Mouse (Mus musculus) forebrain, embryonic 15.5 days (tissue): ENCODE measurements around the gene Ccdc27. TPM values are rescaled to one million over a fixed set of nuclear protein-coding genes. Genes with fewer than 3 reads are reported as not detected.

Source experiments
- ATAC-seq: fragments of 200-750 bp; cut with Nextera tagmentation; replicated peaks from 2 replicates; pipeline ENCODE4 v1.8.0; 2017; ENCODE audit warnings: mild to moderate bottlenecking, moderate TSS enrichment, moderate library complexity
- H3K27ac ChIP-seq: fragments of 300-500 bp; sonication (generic); replicated peaks from 2 replicates; pipeline ENCODE4 v1.5.1; 2015; ENCODE audit warnings: mild to moderate bottlenecking, inconsistent platforms
- H3K27me3 ChIP-seq: fragments of 300-500 bp; sonication (generic); 2 replicates; pipeline ENCODE4 v1.6.1; 2015; ENCODE audit warnings: inconsistent platforms
- H3K36me3 ChIP-seq: fragments of 300-500 bp; sonication (generic); 2 replicates; pipeline ENCODE4 v1.6.1; 2015; ENCODE audit warnings: mild to moderate bottlenecking, inconsistent platforms
- H3K4me1 ChIP-seq: fragments of 300-500 bp; sonication (generic); 2 replicates; pipeline ENCODE4 v1.6.1; 2015; ENCODE audit warnings: inconsistent platforms
- H3K4me2 ChIP-seq: fragments of 300-500 bp; sonication (generic); replicated peaks from 2 replicates; pipeline ENCODE4 v1.6.1; 2015; ENCODE audit warnings: mild to moderate bottlenecking, inconsistent platforms
- H3K4me3 ChIP-seq: fragments of 300-500 bp; sonication (generic); 2 replicates; pipeline ENCODE4 v1.5.1; 2015; ENCODE audit warnings: mild to moderate bottlenecking, inconsistent platforms
- H3K9ac ChIP-seq: fragments of 300-500 bp; sonication (generic); replicated peaks from 2 replicates; pipeline ENCODE4 v1.6.1; 2015; ENCODE audit warnings: mild to moderate bottlenecking, inconsistent platforms
- H3K9me3 ChIP-seq: fragments of 300-500 bp; sonication (generic); 2 replicates; pipeline ENCODE4 v1.6.1; 2016; ENCODE audit warnings: inconsistent platforms
- WGBS: fragments of 180-500 bp; shearing (Covaris S2); methylation state at CpG from one replicate; pipeline ENCODE4 v1.1.7; 2015; ENCODE audit warnings: mixed read lengths; 5-methylcytosine and 5-hydroxymethylcytosine counted together
- polyA plus RNA-seq: library from polyadenylated mRNA; unstranded; fragments of >200 nt; fragmentation: Nextera tagmentation; extraction: Ambion mirVana; gene quantifications from 2 replicates; pipeline ENCODE4 v1.2.1, GENCODE M21; 2015

The Ccdc27 gene
- polyA plus RNA-seq, 1 experiment from 2014 or later: not detected

- Histone ChIP-seq H3K27ac (no peak overlapping the region), H3K27me3 (peaks cover 18% of the 10 kb centered on the region; the same call in 1 of the 2 replicates), H3K9ac (no peak overlapping the region), H3K4me3 (no peak overlapping the region), H3K9me3 (no peaks in the 10 kb centered on the region), H3K36me3 (peaks cover 24% of the 10 kb centered on the region), H3K4me2 (no peak overlapping the region), H3K4me1 (peaks cover 11% of the 10 kb centered on the region)
- ATAC-seq: no peak
- 32% methylated on average over 17 of the region's 17 CpGs for WGBS
Measured at GRCm38 (mm10) chr4:154024729-154025521, 17.6 kb downstream of the Ccdc27 start.

GRCm38 (mm10) chr4:154023754-154024601 is 18.5 kb downstream of the Ccdc27 start:
- H3K27ac ChIP-seq: no peak overlapping the region
- no peaks in the 10 kb centered on the region for H3K9me3 ChIP-seq
- H3K9ac ChIP-seq: no peak overlapping the region
- WGBS: 28% methylated on average over 8 of the region's 8 CpGs
- H3K4me3 ChIP-seq: no peak overlapping the region
- H3K4me2 ChIP-seq: no peak overlapping the region
- peaks cover 18% of the 10 kb centered on the region; the same call in 1 of the 2 replicates for H3K27me3 ChIP-seq
- H3K36me3 ChIP-seq: peaks cover 34% of the 10 kb centered on the region
- H3K4me1 ChIP-seq: peaks cover 11% of the 10 kb centered on the region
- no peak for ATAC-seq

GRCm38 (mm10) chr4:154022844-154023243 is 19.6 kb downstream of the Ccdc27 start:
- peaks cover 18% of the 10 kb centered on the region; the same call in 1 of the 2 replicates for H3K27me3 ChIP-seq
- WGBS: 14% methylated on average over 4 of the region's 4 CpGs
- H3K4me3 ChIP-seq: no peak overlapping the region
- H3K9ac ChIP-seq: no peak overlapping the region
- peak; percentile 20; the same call in 1 of the 2 replicates for ATAC-seq
- no peak overlapping the region for H3K4me2 ChIP-seq
- no peak overlapping the region for H3K27ac ChIP-seq
- peaks cover 11% of the 10 kb centered on the region for H3K4me1 ChIP-seq
- peaks cover 45% of the 10 kb centered on the region for H3K36me3 ChIP-seq
- H3K9me3 ChIP-seq: no peaks in the 10 kb centered on the region

- no peak overlapping the region for H3K4me3 ChIP-seq
- H3K9ac ChIP-seq: no peak overlapping the region
- no peaks in the 10 kb centered on the region for H3K9me3 ChIP-seq
- peaks cover 47% of the 10 kb centered on the region for H3K36me3 ChIP-seq
- WGBS: 77% methylated on average over 4 of the region's 4 CpGs
- ATAC-seq: 0 out of 2 replicates have a peak, but pooled peaks have one; percentile 5
- peaks cover 18% of the 10 kb centered on the region; the same call in 1 of the 2 replicates for H3K27me3 ChIP-seq
- no peak overlapping the region for H3K4me2 ChIP-seq
- H3K4me1 ChIP-seq: peaks cover 11% of the 10 kb centered on the region
- H3K27ac ChIP-seq: no peak overlapping the region
Measured at GRCm38 (mm10) chr4:154022407-154022806, 20.1 kb downstream of the Ccdc27 start.

GRCm38 (mm10) chr4:154021432-154021831 is 21.0 kb downstream of the Ccdc27 start:
- H3K4me3 ChIP-seq: no peak overlapping the region
- H3K9ac ChIP-seq: no peak overlapping the region
- peaks cover 11% of the 10 kb centered on the region for H3K4me1 ChIP-seq
- H3K9me3 ChIP-seq: no peaks in the 10 kb centered on the region
- no peak for ATAC-seq
- H3K4me2 ChIP-seq: no peak overlapping the region
- no peak overlapping the region for H3K27ac ChIP-seq
- H3K36me3 ChIP-seq: peaks cover 56% of the 10 kb centered on the region
- H3K27me3 ChIP-seq: peaks cover 9% of the 10 kb centered on the region; the same call in 1 of the 2 replicates
- WGBS: 92% methylated on average over 9 of the region's 9 CpGs

- no peak overlapping the region for H3K27ac ChIP-seq
- ATAC-seq: no peak
- no peaks in the 10 kb centered on the region for H3K9me3 ChIP-seq
- no peak overlapping the region for H3K4me3 ChIP-seq
- 75% methylated on average over 7 of the region's 7 CpGs for WGBS
- no peak overlapping the region for H3K4me2 ChIP-seq
- no peak overlapping the region for H3K9ac ChIP-seq
- H3K36me3 ChIP-seq: peaks cover 64% of the 10 kb centered on the region
- no peaks in the 10 kb centered on the region for H3K4me1 ChIP-seq
- no peaks in the 10 kb centered on the region for H3K27me3 ChIP-seq
Measured at GRCm38 (mm10) chr4:154019571-154019970, 22.9 kb downstream of the Ccdc27 start.

- no peaks in the 10 kb centered on the region for H3K9me3 ChIP-seq
- no peak for ATAC-seq
- no peak overlapping the region for H3K4me2 ChIP-seq
- no peaks in the 10 kb centered on the region for H3K27me3 ChIP-seq
- H3K27ac ChIP-seq: no peak overlapping the region
- peaks cover 25% of the 10 kb centered on the region for H3K4me1 ChIP-seq
- H3K4me3 ChIP-seq: no peak overlapping the region
- no peak overlapping the region for H3K9ac ChIP-seq
- H3K36me3 ChIP-seq: peaks cover 45% of the 10 kb centered on the region
- 91% methylated on average over 11 of the region's 11 CpGs for WGBS
Measured at GRCm38 (mm10) chr4:154015476-154015875, 27.0 kb downstream of the Ccdc27 start.

- H3K4me3 ChIP-seq: peak overlapping the region; percentile 76
- peaks cover 16% of the 10 kb centered on the region for H3K36me3 ChIP-seq
- H3K9ac ChIP-seq: peak overlapping the region; percentile 73
- H3K4me2 ChIP-seq: peak overlapping the region; percentile 97
- WGBS: 2% methylated on average over 55 of the region's 55 CpGs
- H3K9me3 ChIP-seq: no peaks in the 10 kb centered on the region
- peaks cover 25% of the 10 kb centered on the region for H3K4me1 ChIP-seq
- H3K27me3 ChIP-seq: no peaks in the 10 kb centered on the region
- H3K27ac ChIP-seq: no peak overlapping the region
- peak; percentile 20 for ATAC-seq
Measured at GRCm38 (mm10) chr4:154012132-154012882, 30.2 kb downstream of the Ccdc27 start.

GRCm38 (mm10) chr4:154011646-154012089 is 30.8 kb downstream of the Ccdc27 start, which contains the start of gene Lrrc47:
Lrrc47 (plus strand) TSS chr4:154011731.
- Histone ChIP-seq H3K9me3 (no peaks in the 10 kb centered on the region), H3K4me2 (peak within 1 kb of the TSS; percentile 97), H3K36me3 (peaks cover 14% of the 10 kb centered on the region), H3K27me3 (no peaks in the 10 kb centered on the region), H3K4me1 (peaks cover 25% of the 10 kb centered on the region), H3K27ac (peak within 1 kb of the TSS; percentile 53), H3K9ac (peak within 1 kb of the TSS; percentile 73), H3K4me3 (peak within 1 kb of the TSS; percentile 76)
- under 1% methylated on average over 44 of the region's 59 CpGs for WGBS
- peak; percentile 96 for ATAC-seq

GRCm38 (mm10) chr4:154010907-154011645 is 31.4 kb downstream of the Ccdc27 start:
- 26% methylated on average over 13 of the region's 13 CpGs for WGBS
- ATAC-seq: peak; percentile 69; the same call in 1 of the 2 replicates

GRCm38 (mm10) chr4:154007759-154008158 is 34.7 kb downstream of the Ccdc27 start:
- H3K9ac ChIP-seq: no peak overlapping the region
- H3K27me3 ChIP-seq: no peaks in the 10 kb centered on the region

More at GRCm38 (mm10) chr4:154010907-154011645, 31.4 kb downstream of the Ccdc27 start:
- H3K4me2 ChIP-seq: peak overlapping the region; percentile 97
- H3K36me3 ChIP-seq: peaks cover 15% of the 10 kb centered on the region
- H3K27ac ChIP-seq: peak overlapping the region; percentile 53
- peaks cover 25% of the 10 kb centered on the region for H3K4me1 ChIP-seq
- peak overlapping the region; percentile 73 for H3K9ac ChIP-seq
- H3K27me3 ChIP-seq: no peaks in the 10 kb centered on the region
- no peaks in the 10 kb centered on the region for H3K9me3 ChIP-seq
- peak overlapping the region; percentile 76 for H3K4me3 ChIP-seq

More at GRCm38 (mm10) chr4:154007759-154008158, 34.7 kb downstream of the Ccdc27 start:
- WGBS: 82% methylated on average over 4 of the region's 4 CpGs
- Histone ChIP-seq H3K9me3 (no peaks in the 10 kb centered on the region), H3K27ac (no peak overlapping the region), H3K4me1 (peaks cover 12% of the 10 kb centered on the region), H3K36me3 (peaks cover 26% of the 10 kb centered on the region), H3K4me2 (no peak overlapping the region), H3K4me3 (no peak overlapping the region)
- no peak for ATAC-seq
